7 mouse cellular contexts compared by ENCODE assay signal in genomic region chr4:116159912-116160311, GRCm38 (mm10). TPM values are rescaled to one million over a fixed set of nuclear protein-coding genes. Genes with fewer than 3 reads are reported as not detected.
DNase-seq lines count a peak whose midpoint lies in the region; ATAC-seq lines count a peak whose summit lies in the region.

No protein-coding gene starts in this region.

- peak; percentile 39 for DNase-seq in T-cell, adult 2 months (ENCODE audit: low spot score)
- peak; percentile 40 to 57 for DNase-seq in thymus, postnatal 10 days (ENCODE audit: low spot score in 2 of 2)
- DNase-seq in adrenal gland, adult 8-10 months: no peak

- H3K27ac ChIP-seq in hindbrain, embryonic 13.5 days: 0 out of 2 replicates have a peak overlapping the region, but pooled peaks have one; percentile 24
- H3K27ac ChIP-seq in hindbrain, embryonic 12.5 days: no peak overlapping the region
- no peak overlapping the region for H3K27ac ChIP-seq in lung, embryonic 16.5 days (ENCODE audit: low read length)

- peaks cover 55% of the 10 kb centered on the region for H3K36me3 ChIP-seq in hindbrain, embryonic 13.5 days
- H3K36me3 ChIP-seq in hindbrain, embryonic 12.5 days: peaks cover 51% of the 10 kb centered on the region
- H3K36me3 ChIP-seq in lung, embryonic 16.5 days (ENCODE audit: control insufficient read depth, insufficient read depth, low read length): peaks cover 39% of the 10 kb centered on the region

- H3K9me3 ChIP-seq in hindbrain, embryonic 13.5 days: no peaks in the 10 kb centered on the region
- H3K9me3 ChIP-seq in hindbrain, embryonic 12.5 days (replicated peaks): no peaks in the 10 kb centered on the region
- no peaks in the 10 kb centered on the region for H3K9me3 ChIP-seq in lung, embryonic 16.5 days (ENCODE audit: control insufficient read depth, low read length)

- ATAC-seq in hindbrain, embryonic 13.5 days (ENCODE audit: low FRiP score): peak; percentile 43; the same call in 1 of the 2 replicates
- no peak for ATAC-seq in hindbrain, embryonic 12.5 days (ENCODE audit: low FRiP score)
- ATAC-seq in CD4-positive, CD25-positive, alpha-beta regulatory T cell, adult 4 months: peak; percentile 83
- ATAC-seq in lung, embryonic 16.5 days (ENCODE audit: low read depth): peak; percentile 11; the same call in 1 of the 2 replicates

- no peaks in the 10 kb centered on the region for H3K27me3 ChIP-seq in hindbrain, embryonic 13.5 days
- H3K27me3 ChIP-seq in hindbrain, embryonic 12.5 days: no peaks in the 10 kb centered on the region
- no peaks in the 10 kb centered on the region for H3K27me3 ChIP-seq in lung, embryonic 16.5 days (ENCODE audit: control insufficient read depth, insufficient read depth, low read depth, low read length)

- H3K4me3 ChIP-seq in hindbrain, embryonic 13.5 days: no peak overlapping the region
- no peak overlapping the region for H3K4me3 ChIP-seq in hindbrain, embryonic 12.5 days
- H3K4me3 ChIP-seq in lung, embryonic 16.5 days (ENCODE audit: low read length): no peak overlapping the region

- H3K9ac ChIP-seq in hindbrain, embryonic 13.5 days: no peak overlapping the region
- no peak overlapping the region for H3K9ac ChIP-seq in hindbrain, embryonic 12.5 days
- H3K9ac ChIP-seq in lung, embryonic 16.5 days (ENCODE audit: low read length): no peak overlapping the region

- 74% methylated on average over 3 of the region's 3 CpGs for WGBS in hindbrain, embryonic 13.5 days
- WGBS in hindbrain, embryonic 12.5 days: 82% methylated on average over 3 of the region's 3 CpGs
- WGBS in lung, embryonic 16.5 days: 72% methylated on average over 3 of the region's 3 CpGs

- H3K4me1 ChIP-seq in hindbrain, embryonic 13.5 days (replicated peaks): no peaks in the 10 kb centered on the region
- H3K4me1 ChIP-seq in hindbrain, embryonic 12.5 days: no peaks in the 10 kb centered on the region
- H3K4me1 ChIP-seq in lung, embryonic 16.5 days (replicated peaks; ENCODE audit: control insufficient read depth, insufficient read depth, low read length): peaks cover 8% of the 10 kb centered on the region

- H3K4me2 ChIP-seq in hindbrain, embryonic 13.5 days: no peak overlapping the region
- no peak overlapping the region for H3K4me2 ChIP-seq in hindbrain, embryonic 12.5 days (replicated peaks)
- no peak overlapping the region for H3K4me2 ChIP-seq in lung, embryonic 16.5 days (ENCODE audit: low read depth, low read length)

RNA-seq across cellular contexts. Expression of gene Tspan1, which starts 7.5 kb away (rescaled TPM):
- polyA plus RNA-seq in hindbrain, embryonic 13.5 days (2015; fragmentation: Nextera tagmentation; extraction: Ambion mirVana): 0.19 and 0.22 TPM in 2 replicates
- polyA plus RNA-seq in hindbrain, embryonic 12.5 days (2016; fragmentation: Nextera tagmentation; extraction: Ambion mirVana): 0.17 TPM in 1 of 2 replicates, not detected in the other
- under 1 TPM in 1 of 2 experiments, not detected in 1; 0.27 TPM for polyA plus RNA-seq in CD4-positive, CD25-positive, alpha-beta regulatory T cell, adult 4 months (2017; shearing (Covaris generic))
- 22.6 and 25.9 TPM in 2 replicates for polyA plus RNA-seq in lung, embryonic 16.5 days (2015; fragmentation: Nextera tagmentation; extraction: Ambion mirVana)
- total RNA-seq in adrenal gland, adult 8-10 months (2022): not detected

RNA-seq across cellular contexts. Expression of gene Lurap1, which starts 8.8 kb away (rescaled TPM):
- 1.7 and 1.9 TPM in 2 replicates for polyA plus RNA-seq in hindbrain, embryonic 13.5 days (2015; fragmentation: Nextera tagmentation; extraction: Ambion mirVana)
- polyA plus RNA-seq in hindbrain, embryonic 12.5 days (2016; fragmentation: Nextera tagmentation; extraction: Ambion mirVana): 1.6 and 2.2 TPM in 2 replicates
- under 1 TPM; 0.39 to 0.61 TPM for polyA plus RNA-seq in CD4-positive, CD25-positive, alpha-beta regulatory T cell, adult 4 months (2017; shearing (Covaris generic))
- polyA plus RNA-seq in lung, embryonic 16.5 days (2015; fragmentation: Nextera tagmentation; extraction: Ambion mirVana): 3.6 and 3.7 TPM in 2 replicates
- total RNA-seq in adrenal gland, adult 8-10 months (2022): 10 to 100 TPM in 3 of 4 experiments, 1 to 10 TPM in 1; 8.3 to 14.0 (median 12.1) TPM

RNA-seq across cellular contexts. Expression of gene 1700042G07Rik, which starts 13.3 kb away (rescaled TPM):
- polyA plus RNA-seq in hindbrain, embryonic 13.5 days (2015; fragmentation: Nextera tagmentation; extraction: Ambion mirVana): not detected in 2 replicates
- not detected in 2 replicates for polyA plus RNA-seq in hindbrain, embryonic 12.5 days (2016; fragmentation: Nextera tagmentation; extraction: Ambion mirVana)
- not detected for polyA plus RNA-seq in CD4-positive, CD25-positive, alpha-beta regulatory T cell, adult 4 months (2017; shearing (Covaris generic))
- polyA plus RNA-seq in lung, embryonic 16.5 days (2015; fragmentation: Nextera tagmentation; extraction: Ambion mirVana): not detected in 2 replicates
- total RNA-seq in adrenal gland, adult 8-10 months (2022): not detected

RNA-seq across cellular contexts. Expression of gene Gm49337, which starts 13.3 kb away (rescaled TPM):
- not detected in 2 replicates for polyA plus RNA-seq in hindbrain, embryonic 13.5 days (2015; fragmentation: Nextera tagmentation; extraction: Ambion mirVana)
- not detected in 2 replicates for polyA plus RNA-seq in hindbrain, embryonic 12.5 days (2016; fragmentation: Nextera tagmentation; extraction: Ambion mirVana)
- not detected for polyA plus RNA-seq in CD4-positive, CD25-positive, alpha-beta regulatory T cell, adult 4 months (2017; shearing (Covaris generic))
- polyA plus RNA-seq in lung, embryonic 16.5 days (2015; fragmentation: Nextera tagmentation; extraction: Ambion mirVana): not detected in 2 replicates
- total RNA-seq in adrenal gland, adult 8-10 months (2022): not detected

RNA-seq across cellular contexts. Expression of gene Pomgnt1, which starts 36.3 kb away (rescaled TPM):
- polyA plus RNA-seq in hindbrain, embryonic 13.5 days (2015; fragmentation: Nextera tagmentation; extraction: Ambion mirVana): 62.6 and 63.7 TPM in 2 replicates
- 62.7 and 67.5 TPM in 2 replicates for polyA plus RNA-seq in hindbrain, embryonic 12.5 days (2016; fragmentation: Nextera tagmentation; extraction: Ambion mirVana)
- polyA plus RNA-seq in CD4-positive, CD25-positive, alpha-beta regulatory T cell, adult 4 months (2017; shearing (Covaris generic)): 1 to 10 TPM; 6.6 to 10.0 TPM
- 56.2 and 59.1 TPM in 2 replicates for polyA plus RNA-seq in lung, embryonic 16.5 days (2015; fragmentation: Nextera tagmentation; extraction: Ambion mirVana)
- 10 to 100 TPM; 58.5 to 69.6 (median 62.9) TPM for total RNA-seq in adrenal gland, adult 8-10 months (2022)

Comparison
In these comparisons a context has a peak if more than half of its experiments do, and no peak if none do; other contexts are left out.
1. RNA of gene Tspan1, which starts 7.5 kb away (polyA plus RNA-seq): 22.6 to 25.9 TPM in lung, embryonic 16.5 days; 0.27 TPM in CD4-positive, CD25-positive, alpha-beta regulatory T cell, adult 4 months, 0.19 to 0.22 TPM in hindbrain, embryonic 13.5 days and 0.17 TPM in hindbrain, embryonic 12.5 days; every median in the first group is over 10 times any median in the second.